Mouse (Mus musculus): ENCODE measurements around the gene Thtpa. TPM values are rescaled to one million over a fixed set of nuclear protein-coding genes. Genes with fewer than 3 reads are reported as not detected.

Gene Thtpa
- total RNA-seq (2021): 10 to 100 TPM; 10.5 to 11.1 TPM
- long read RNA-seq, experiment 1, transcript Thtpa-201 (2 exons, 2,830 nt): major isoform, 7 of 7 reads
- long read RNA-seq, experiment 1, partial matches to known transcripts: 0 of 7 reads
- long read RNA-seq, experiment 1, other reads (novel, unspliced or antisense): 0 of 7 reads
- long read RNA-seq, experiment 2, transcript Thtpa-201 (2 exons, 2,830 nt): major isoform, 12 of 12 reads
- long read RNA-seq, experiment 2, partial matches to known transcripts: 0 of 12 reads
- long read RNA-seq, experiment 2, other reads (novel, unspliced or antisense): 0 of 12 reads

GRCm38 (mm10) chr14:55094704-55095231, at the start of gene Thtpa:
TSS of gene Thtpa (plus strand) at chr14:55094784.
- peak; percentile 74 for DNase-seq

GRCm38 (mm10) chr14:55047971-55048531, 46.5 kb upstream of the Thtpa start:
- no peak for DNase-seq

GRCm38 (mm10) chr14:55052496-55052895, 42.1 kb upstream of the Thtpa start:
- no peak for DNase-seq

GRCm38 (mm10) chr14:55053050-55053449, 41.5 kb upstream of the Thtpa start:
- DNase-seq: no peak

- DNase-seq: no peak
Observed at GRCm38 (mm10) chr14:55053708-55054190, 40.8 kb upstream of the Thtpa start.

- no peak for DNase-seq
Observed at GRCm38 (mm10) chr14:55054191-55054749, 40.3 kb upstream of the Thtpa start.

GRCm38 (mm10) chr14:55055167-55055834, 39.3 kb upstream of the Thtpa start:
- DNase-seq: no peak

GRCm38 (mm10) chr14:55059009-55059408, 35.6 kb upstream of the Thtpa start:
- DNase-seq: no peak

GRCm38 (mm10) chr14:55059931-55060330, 34.7 kb upstream of the Thtpa start:
- no peak for DNase-seq

GRCm38 (mm10) chr14:55061845-55062244, 32.7 kb upstream of the Thtpa start:
- no peak for DNase-seq

GRCm38 (mm10) chr14:55062626-55063025, 32.0 kb upstream of the Thtpa start:
- no peak for DNase-seq

GRCm38 (mm10) chr14:55063117-55063516, 31.5 kb upstream of the Thtpa start:
- no peak for DNase-seq

GRCm38 (mm10) chr14:55063581-55064381, 30.8 kb upstream of the Thtpa start:
- DNase-seq: no peak

- no peak for DNase-seq
Observed at GRCm38 (mm10) chr14:55064481-55065370, 29.9 kb upstream of the Thtpa start.

- no peak for DNase-seq
Observed at GRCm38 (mm10) chr14:55065391-55065790, 29.2 kb upstream of the Thtpa start.

- no peak for DNase-seq
Observed at GRCm38 (mm10) chr14:55066042-55066441, 28.5 kb upstream of the Thtpa start.

GRCm38 (mm10) chr14:55071756-55072155, 22.8 kb upstream of the Thtpa start:
- DNase-seq: no peak

GRCm38 (mm10) chr14:55074416-55074815, 20.2 kb upstream of the Thtpa start:
- DNase-seq: no peak

GRCm38 (mm10) chr14:55076224-55076623, 18.4 kb upstream of the Thtpa start:
- DNase-seq: no peak

- no peak for DNase-seq
Observed at GRCm38 (mm10) chr14:55076956-55077355, 17.6 kb upstream of the Thtpa start.
